Mouse (Mus musculus): ENCODE data around the gene Uap1l1. TPM values are rescaled to one million over a fixed set of nuclear protein-coding genes. Genes with fewer than 3 reads are reported as not detected.
"Not testable (repeated sequence)": the region's sequence is repeated elsewhere in the genome, so short reads cannot be mapped to it uniquely, and the experiment has no call there.

The Uap1l1 gene
- polyA plus RNA-seq (2015; fragmentation: Nextera tagmentation; extraction: Ambion mirVana), result 105 and 122 TPM in 2 replicates

DNA sequence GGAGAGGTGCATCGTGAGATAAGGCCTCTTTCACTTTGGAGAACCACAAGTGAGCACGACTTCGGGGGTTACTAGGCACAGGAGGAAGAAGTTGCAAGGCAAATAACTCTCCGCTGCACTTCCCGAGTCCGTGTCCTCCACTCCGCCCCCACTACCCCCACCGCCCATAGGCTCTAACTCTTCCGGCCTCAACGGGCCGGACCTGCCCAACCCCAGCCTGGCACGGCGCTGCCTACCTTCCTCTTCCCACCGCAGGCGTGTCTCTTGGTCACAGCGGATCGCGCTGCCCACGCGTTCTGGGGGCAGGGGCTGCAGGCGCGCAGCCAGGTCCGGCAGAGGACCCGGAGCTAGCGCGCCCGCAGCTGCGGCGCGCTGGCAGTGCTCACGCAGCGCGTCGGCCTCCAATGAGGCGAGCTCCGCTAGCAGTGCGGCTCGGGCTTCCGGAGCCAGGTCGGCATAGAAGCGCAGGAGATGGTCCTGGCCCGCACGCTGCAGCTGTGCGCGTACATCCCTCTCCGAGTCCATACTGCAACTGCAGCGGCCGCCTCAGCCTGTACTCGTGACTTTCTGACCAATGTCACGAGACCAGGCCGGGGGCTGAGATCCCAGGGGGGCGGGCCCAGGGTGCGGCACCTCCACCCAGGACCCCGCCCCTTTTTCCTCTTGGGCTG, at the start of gene Uap1l1:
Gene Uap1l1, minus strand, starts transcription at position 592 of the 671 bp plus-strand sequence.
- Histone ChIP-seq H3K9ac (peak within 1 kb of the TSS; percentile 70), H3K4me2 (replicated peaks) (peak within 1 kb of the TSS; percentile 95), H3K27me3 (replicated peaks) (no peaks in the 10 kb centered on the region), H3K9me3 (no peaks in the 10 kb centered on the region), H3K4me1 (replicated peaks) (peaks cover 13% of the 10 kb centered on the region), H3K4me3 (replicated peaks) (peak within 1 kb of the TSS; percentile 68), H3K27ac (peak within 1 kb of the TSS; percentile 75), H3K36me3 (no peaks in the 10 kb centered on the region)
- under 1% methylated on average over 54 of the region's 54 CpGs for WGBS
- ATAC-seq, result peak; percentile 85

DNA sequence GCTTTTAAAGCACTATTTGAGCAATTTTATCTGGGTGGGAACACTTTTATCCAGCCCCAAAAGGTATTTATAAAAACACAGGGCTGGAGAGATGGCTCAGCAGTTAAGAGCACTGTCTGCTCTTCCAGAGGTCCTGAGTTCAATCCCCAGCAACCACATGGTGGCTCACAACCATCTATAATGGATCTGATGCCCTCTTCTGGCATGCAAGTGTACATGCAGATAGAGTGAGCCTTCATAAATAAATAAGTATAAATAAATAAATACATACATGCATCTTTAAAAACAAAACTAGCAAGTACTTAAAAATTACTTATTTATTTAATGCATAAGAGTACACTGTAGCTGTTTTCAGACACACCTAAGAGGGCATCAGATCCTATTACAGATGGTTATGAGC, 48.0 kb upstream of the Uap1l1 start:
- H3K9me3 ChIP-seq; H3K36me3 ChIP-seq; H3K4me1 ChIP-seq (replicated peaks); H3K9ac ChIP-seq; H3K27ac ChIP-seq; H3K4me3 ChIP-seq (replicated peaks); H3K27me3 ChIP-seq (replicated peaks); ATAC-seq; H3K4me2 ChIP-seq (replicated peaks): not testable (repeated sequence)

DNA sequence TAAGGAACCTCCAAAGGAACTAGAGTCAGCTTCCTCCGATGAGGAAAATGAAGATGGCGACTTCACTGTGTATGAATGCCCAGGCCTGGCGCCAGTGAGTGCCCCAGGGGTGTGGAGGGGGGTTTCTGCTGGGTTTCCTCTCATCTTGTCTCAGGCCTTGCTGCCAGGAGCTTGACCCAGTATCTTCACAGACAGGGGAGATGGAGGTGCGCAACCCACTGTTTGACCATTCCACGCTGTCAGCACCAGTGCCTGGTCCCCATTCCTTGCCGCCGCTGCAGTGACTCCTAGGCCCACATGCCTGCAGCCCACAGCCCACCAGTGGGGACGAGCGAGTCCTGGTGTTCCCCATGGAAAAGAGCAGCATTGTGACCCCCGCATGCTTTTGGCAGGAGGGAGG, 43.4 kb upstream of the Uap1l1 start:
- peaks cover 7% of the 10 kb centered on the region for H3K27me3 ChIP-seq (replicated peaks)
- no peaks in the 10 kb centered on the region for H3K4me1 ChIP-seq (replicated peaks)
- H3K4me3 ChIP-seq (replicated peaks), result no peak overlapping the region
- H3K4me2 ChIP-seq (replicated peaks), result no peak overlapping the region
- WGBS, result 90% methylated on average over 10 of the region's 10 CpGs
- ATAC-seq, result no peak
- H3K27ac ChIP-seq, result no peak overlapping the region
- H3K36me3 ChIP-seq, result no peaks in the 10 kb centered on the region
- no peak overlapping the region for H3K9ac ChIP-seq
- H3K9me3 ChIP-seq, result no peaks in the 10 kb centered on the region

DNA sequence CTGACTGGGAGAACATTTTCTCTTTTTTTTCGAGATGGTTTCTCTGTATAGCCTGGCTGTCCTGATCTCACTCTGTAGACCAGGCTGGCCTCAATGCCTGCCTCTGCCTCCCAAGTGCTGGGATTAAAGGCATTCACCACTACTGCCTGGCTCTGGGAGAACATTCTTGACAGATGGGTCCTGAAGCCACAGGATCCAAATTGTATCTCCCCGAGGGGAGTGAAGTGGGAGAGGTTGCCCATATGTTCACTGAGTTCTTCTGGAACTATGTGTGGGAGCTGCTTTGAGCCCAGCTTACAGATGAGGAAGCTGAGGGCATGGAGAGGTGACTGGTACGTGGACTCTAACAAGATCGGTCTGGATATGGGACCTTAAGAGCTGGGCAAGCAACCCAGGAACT, 38.5 kb upstream of the Uap1l1 start:
- H3K9me3 ChIP-seq, result no peaks in the 10 kb centered on the region
- H3K4me2 ChIP-seq (replicated peaks), result no peak overlapping the region
- no peak overlapping the region for H3K9ac ChIP-seq
- 0 out of 2 replicates have a peak, but pooled peaks cover 5% of the 10 kb centered on the region for H3K4me1 ChIP-seq (replicated peaks)
- WGBS, result 80% methylated on average over 4 of the region's 4 CpGs
- no peaks in the 10 kb centered on the region for H3K36me3 ChIP-seq
- H3K27ac ChIP-seq, result no peak overlapping the region
- H3K4me3 ChIP-seq (replicated peaks), result no peak overlapping the region; the same call in 1 of the 2 replicates
- peaks cover 45% of the 10 kb centered on the region for H3K27me3 ChIP-seq (replicated peaks)
- ATAC-seq, result no peak

DNA sequence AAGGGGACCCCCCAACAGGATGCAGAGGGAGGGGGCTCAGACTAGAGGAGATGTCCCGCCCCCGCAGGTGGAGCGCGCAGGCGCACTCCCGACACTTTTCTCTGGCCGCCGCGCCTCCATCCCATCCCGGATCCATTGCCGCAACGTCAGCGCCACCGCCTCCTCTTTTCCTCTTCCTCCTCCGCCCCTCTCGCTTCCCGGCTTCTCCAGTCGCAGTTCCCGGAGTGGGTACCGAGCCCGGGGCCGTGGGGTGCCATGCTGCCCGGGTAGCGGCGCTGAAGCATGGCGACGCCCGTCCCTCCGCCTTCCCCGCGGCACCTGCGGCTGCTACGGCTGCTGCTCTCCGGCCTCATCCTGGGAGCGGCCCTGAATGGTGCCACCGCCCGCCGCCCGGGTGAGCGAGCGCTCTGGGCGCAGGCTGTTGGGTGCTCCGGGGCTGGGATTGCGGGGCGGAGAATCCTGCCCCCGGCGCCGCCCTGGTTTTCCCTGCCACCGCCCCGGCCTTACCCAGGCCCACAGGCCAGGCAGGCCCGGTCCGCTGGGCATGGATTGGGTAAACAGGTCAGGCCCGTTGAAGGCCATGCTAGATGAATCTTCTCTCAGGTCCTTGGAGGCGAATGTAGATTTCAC, 37.6 kb upstream of the Uap1l1 start:
- ATAC-seq, result peak; percentile 65
- peaks cover 51% of the 10 kb centered on the region for H3K27me3 ChIP-seq (replicated peaks)
- H3K4me3 ChIP-seq (replicated peaks), result peak overlapping the region; percentile 64
- peak overlapping the region; percentile 93 for H3K4me2 ChIP-seq (replicated peaks)
- 0 out of 2 replicates have a peak, but pooled peaks cover 5% of the 10 kb centered on the region for H3K4me1 ChIP-seq (replicated peaks)
- 1% methylated on average over 54 of the region's 54 CpGs for WGBS
- no peaks in the 10 kb centered on the region for H3K9me3 ChIP-seq
- peak overlapping the region; percentile 58 for H3K9ac ChIP-seq
- no peaks in the 10 kb centered on the region for H3K36me3 ChIP-seq
- H3K27ac ChIP-seq, result peak overlapping the region; percentile 68

DNA sequence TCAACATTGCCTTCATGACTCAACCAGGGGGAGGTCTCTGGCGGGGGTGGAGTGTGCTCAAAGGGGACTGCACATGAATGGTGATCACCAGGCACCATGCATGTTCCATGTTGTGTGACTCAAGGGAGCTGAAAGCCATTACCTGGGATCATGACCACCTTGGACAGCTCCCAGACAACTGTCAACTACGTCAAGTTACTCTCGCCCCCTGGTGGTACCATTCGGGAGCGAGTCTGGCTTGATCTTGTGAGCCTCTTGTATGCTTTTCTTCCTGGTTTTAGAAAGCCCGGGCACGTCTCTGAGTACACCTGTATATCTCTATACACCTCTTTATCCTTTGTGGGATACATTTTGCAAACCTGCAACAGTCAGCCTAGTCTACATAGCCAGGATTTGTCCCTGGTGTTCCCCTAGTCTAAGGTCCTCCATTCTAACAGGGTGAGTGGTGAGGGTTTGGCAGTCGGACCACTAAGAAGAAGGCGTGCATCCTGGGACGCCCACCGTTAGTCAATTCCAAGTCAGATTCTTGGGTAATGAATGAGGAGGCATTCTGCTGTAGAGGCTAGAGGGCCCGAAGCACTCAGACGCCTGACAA, 37.0 kb upstream of the Uap1l1 start:
- peak overlapping the region; percentile 64 for H3K4me3 ChIP-seq (replicated peaks)
- H3K4me1 ChIP-seq (replicated peaks), result 0 out of 2 replicates have a peak, but pooled peaks cover 5% of the 10 kb centered on the region
- 0 out of 2 replicates have a peak overlapping the region, but pooled peaks have one; percentile 68 for H3K27ac ChIP-seq
- peaks cover 58% of the 10 kb centered on the region for H3K27me3 ChIP-seq (replicated peaks)
- no peaks in the 10 kb centered on the region for H3K36me3 ChIP-seq
- peak; percentile 34 for ATAC-seq
- H3K4me2 ChIP-seq (replicated peaks), result peak overlapping the region; percentile 93
- H3K9me3 ChIP-seq, result no peaks in the 10 kb centered on the region
- H3K9ac ChIP-seq, result peak overlapping the region; percentile 58
- WGBS, result 2% methylated on average over 13 of the region's 13 CpGs

DNA sequence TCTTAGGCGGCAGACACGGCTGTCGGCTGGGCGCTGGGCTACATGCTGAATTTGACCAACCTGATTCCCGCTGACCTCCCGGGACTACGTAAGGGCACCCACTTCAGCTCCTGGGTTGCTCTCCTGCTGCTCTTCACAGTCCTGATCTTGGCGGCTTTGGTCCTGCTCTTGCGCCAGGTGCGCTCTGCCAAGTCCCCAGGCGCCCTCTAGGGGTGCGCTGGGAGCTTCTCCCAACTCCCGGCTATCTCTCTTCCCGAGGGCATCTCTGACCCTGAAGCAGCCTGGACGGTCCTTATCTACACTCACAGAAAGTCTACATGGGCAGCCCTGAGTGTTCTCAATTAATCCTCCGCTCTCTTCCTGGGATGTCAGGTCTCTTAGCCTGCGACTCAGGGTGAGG, 35.3 kb upstream of the Uap1l1 start:
- 3% methylated on average over 17 of the region's 17 CpGs for WGBS
- Histone ChIP-seq H3K9ac (no peak overlapping the region), H3K27ac (no peak overlapping the region), H3K4me1 (replicated peaks) (peaks cover 7% of the 10 kb centered on the region; the same call in 1 of the 2 replicates), H3K9me3 (no peaks in the 10 kb centered on the region), H3K4me3 (replicated peaks) (peak overlapping the region; percentile 11; the same call in 1 of the 2 replicates), H3K36me3 (no peaks in the 10 kb centered on the region), H3K27me3 (replicated peaks) (peaks cover 71% of the 10 kb centered on the region), H3K4me2 (replicated peaks) (peak overlapping the region; percentile 49)
- ATAC-seq, result no peak

DNA sequence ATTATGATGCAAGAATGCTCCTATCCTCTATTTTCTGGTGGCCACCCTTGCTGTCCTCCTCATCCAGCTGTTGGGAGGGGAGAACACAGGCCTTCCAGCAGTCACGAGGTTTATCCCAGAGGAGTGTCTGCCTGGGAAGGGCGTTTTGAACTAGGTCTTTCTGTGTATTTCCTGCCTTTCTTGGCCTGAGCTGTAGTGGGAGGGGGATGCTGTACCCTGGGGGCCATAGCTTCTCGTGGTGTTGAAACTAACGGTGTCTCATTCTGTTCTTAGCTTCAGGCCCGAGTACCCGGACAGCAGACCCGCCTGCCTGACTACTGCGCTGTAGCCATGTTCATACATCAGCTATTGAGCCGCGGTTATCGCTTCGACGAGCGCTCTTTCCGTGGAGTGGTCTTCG, 34.8 kb upstream of the Uap1l1 start:
- Histone ChIP-seq H3K27me3 (replicated peaks) (peaks cover 71% of the 10 kb centered on the region), H3K9me3 (no peaks in the 10 kb centered on the region), H3K27ac (no peak overlapping the region), H3K4me3 (replicated peaks) (peak overlapping the region; percentile 11; the same call in 1 of the 2 replicates), H3K4me2 (replicated peaks) (peak overlapping the region; percentile 49), H3K36me3 (no peaks in the 10 kb centered on the region), H3K9ac (no peak overlapping the region), H3K4me1 (replicated peaks) (peaks cover 12% of the 10 kb centered on the region)
- 20% methylated on average over 16 of the region's 16 CpGs for WGBS
- no peak for ATAC-seq

DNA sequence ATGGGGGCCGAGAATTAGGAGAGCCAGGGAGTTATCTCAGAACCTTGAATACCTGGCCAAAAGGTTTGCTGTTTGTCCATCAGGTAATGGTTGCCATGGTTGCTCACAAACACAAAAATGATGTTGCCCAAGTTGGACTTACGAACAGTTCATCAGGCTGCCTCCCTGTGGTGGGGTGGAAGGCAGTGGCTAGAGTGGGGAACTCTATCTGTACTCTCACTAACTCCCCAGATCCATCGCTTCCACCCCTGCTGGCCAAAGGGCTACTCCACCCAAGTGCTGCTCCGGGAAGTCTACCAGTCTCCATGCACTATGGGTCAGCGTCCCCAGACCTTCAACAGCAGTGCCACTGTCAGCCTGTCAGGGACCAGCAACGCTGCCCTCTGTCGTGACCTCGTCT, 33.6 kb upstream of the Uap1l1 start, which contains the start of gene Npdc1:
Gene Npdc1, plus strand, starts transcription at position 301 of the 400 bp plus-strand sequence.
- H3K27me3 ChIP-seq (replicated peaks), result peaks cover 68% of the 10 kb centered on the region
- no peak within 1 kb of the TSS for H3K27ac ChIP-seq
- no peak within 1 kb of the TSS for H3K9ac ChIP-seq
- peaks cover 21% of the 10 kb centered on the region for H3K4me1 ChIP-seq (replicated peaks)
- H3K4me2 ChIP-seq (replicated peaks), result no peak within 1 kb of the TSS
- no peak within 1 kb of the TSS for H3K4me3 ChIP-seq (replicated peaks)
- no peaks in the 10 kb centered on the region for H3K9me3 ChIP-seq
- WGBS, result 58% methylated on average over 8 of the region's 8 CpGs
- no peak for ATAC-seq
- H3K36me3 ChIP-seq, result no peaks in the 10 kb centered on the region

DNA sequence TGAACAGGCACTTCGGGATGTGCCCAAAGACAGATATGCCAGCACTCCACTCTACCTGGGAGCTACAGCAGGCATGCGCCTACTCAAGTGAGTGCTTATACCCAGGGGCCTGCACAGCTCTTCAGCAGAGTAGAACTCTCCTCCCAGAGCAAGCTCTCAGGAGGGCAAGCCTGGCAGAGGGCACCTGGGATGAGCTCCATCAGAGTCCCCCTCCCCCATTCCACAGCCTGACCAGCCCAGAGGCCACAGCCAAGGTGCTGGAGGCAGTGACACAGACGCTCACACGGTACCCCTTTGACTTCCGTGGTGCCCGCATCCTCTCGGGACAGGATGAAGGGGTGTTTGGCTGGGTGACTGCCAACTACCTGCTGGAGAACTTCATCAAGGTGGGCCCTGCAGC, 32.6 kb upstream of the Uap1l1 start:
- Histone ChIP-seq H3K36me3 (no peaks in the 10 kb centered on the region), H3K4me3 (replicated peaks) (no peak overlapping the region), H3K4me1 (replicated peaks) (peaks cover 16% of the 10 kb centered on the region), H3K27me3 (replicated peaks) (peaks cover 60% of the 10 kb centered on the region), H3K27ac (no peak overlapping the region), H3K4me2 (replicated peaks) (no peak overlapping the region), H3K9me3 (no peaks in the 10 kb centered on the region), H3K9ac (no peak overlapping the region)
- no peak for ATAC-seq
- 88% methylated on average over 7 of the region's 7 CpGs for WGBS

DNA sequence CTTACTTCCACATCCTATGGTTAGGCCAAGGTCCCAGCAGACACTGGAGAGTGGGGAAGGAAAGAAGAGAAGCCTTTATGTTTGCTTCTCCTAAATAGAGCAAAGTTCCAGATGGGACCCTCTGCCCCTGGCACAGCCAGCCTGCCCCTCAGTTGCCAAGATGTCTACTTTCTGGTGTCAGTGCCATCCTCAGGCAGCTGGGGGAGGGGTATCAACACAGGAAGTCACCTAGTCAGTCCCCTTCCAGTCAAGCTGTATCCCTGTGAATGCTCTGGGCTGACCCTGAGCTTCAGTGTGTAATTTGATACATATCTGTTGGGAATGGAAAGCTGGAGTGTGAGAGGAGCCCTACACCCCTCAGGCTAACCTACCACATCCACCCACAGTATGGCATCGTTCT, 31.5 kb upstream of the Uap1l1 start:
- Histone ChIP-seq H3K4me3 (replicated peaks) (no peak overlapping the region), H3K9me3 (no peaks in the 10 kb centered on the region), H3K27ac (no peak overlapping the region), H3K36me3 (no peaks in the 10 kb centered on the region), H3K27me3 (replicated peaks) (peaks cover 58% of the 10 kb centered on the region), H3K4me2 (replicated peaks) (no peak overlapping the region), H3K4me1 (replicated peaks) (peaks cover 16% of the 10 kb centered on the region), H3K9ac (no peak overlapping the region)
- WGBS, result 60% methylated on average over 1 of the region's 1 CpGs
- ATAC-seq, result no peak

DNA sequence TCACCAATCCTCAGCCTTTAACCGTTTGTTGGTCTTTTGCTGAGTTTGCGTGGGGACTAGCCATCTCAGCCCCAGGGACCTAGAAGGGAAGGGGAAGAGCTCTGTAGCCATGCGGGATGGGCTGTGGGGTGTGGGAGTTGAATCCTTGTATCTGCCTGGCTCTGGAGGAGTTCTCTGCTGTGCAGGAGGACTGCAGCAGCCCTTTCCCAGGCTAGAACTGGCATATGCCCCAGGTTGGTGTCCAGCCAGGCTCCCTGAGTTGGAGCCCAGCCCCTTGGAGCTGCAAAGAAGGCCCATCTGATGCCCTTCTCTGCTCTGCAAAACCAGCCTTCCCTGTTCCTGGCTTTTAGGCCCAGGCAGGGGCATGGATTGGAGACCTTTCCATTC, 31.1 kb upstream of the Uap1l1 start:
- Histone ChIP-seq H3K9me3 (no peaks in the 10 kb centered on the region), H3K27me3 (replicated peaks) (peaks cover 55% of the 10 kb centered on the region), H3K36me3 (no peaks in the 10 kb centered on the region), H3K27ac (no peak overlapping the region), H3K4me2 (replicated peaks) (peak overlapping the region; percentile 94), H3K4me1 (replicated peaks) (peaks cover 16% of the 10 kb centered on the region), H3K9ac (no peak overlapping the region), H3K4me3 (replicated peaks) (peak overlapping the region; percentile 51)
- 35% methylated on average over 3 of the region's 3 CpGs for WGBS
- no peak for ATAC-seq
